Mouse (Mus musculus) lung, postnatal 0 days (tissue): ENCODE measurements around the gene Wasf2.

Experiments used
- CTCF ChIP-seq: IDR thresholded peaks from 2 replicates; pipeline ENCODE4 v1.5.1; 2016; ENCODE audit warnings: antibody characterized with exemption, mild to moderate bottlenecking
- EP300 ChIP-seq: IDR thresholded peaks from 2 replicates; pipeline ENCODE4 v1.6.1; 2016; ENCODE audit warnings: antibody characterized with exemption, mild to moderate bottlenecking, control low read depth

- TF ChIP-seq CTCF: no peak
- peak; percentile 42; the same call in 1 of the 2 replicates for TF ChIP-seq EP300
Observed at GRCm38 (mm10) chr4:133087177-133087714, 43.1 kb upstream of the Wasf2 start.
